Mouse (Mus musculus) heart, adult 2 months (tissue): Measurements from ENCODE around the gene Lmtk3.

Source experiments
- CTCF ChIP-seq: fragments of 200-600 bp; IDR thresholded peaks from 2 replicates; pipeline ENCODE4 v1.8.1; 2022; ENCODE audit warnings: antibody characterized with exemption, mild to moderate bottlenecking, moderate library complexity
- POLR2A ChIP-seq: fragments of 200-500 bp; IDR thresholded peaks from 2 replicates; pipeline ENCODE4 v1.6.1; 2011; ENCODE audit warnings: mild to moderate bottlenecking, low read depth, low read length, control low read depth; ENCODE audit not compliant: insufficient read depth

GRCm38 (mm10) chr7:45826631-45827030 lies 43.1 kb downstream of the Lmtk3 start:
- TF ChIP-seq CTCF (no peak), POLR2A (no peak)
